Mouse (Mus musculus) liver, adult 2 months (tissue): ENCODE data around the gene Mapk8ip3. TPM values are rescaled to one million over a fixed set of nuclear protein-coding genes. Genes with fewer than 3 reads are reported as not detected.

Source experiments
- DNase-seq: peaks from one replicate; pipeline ENCODE4 v3.0.0-alpha.2; 2011; ENCODE audit warnings: low read depth, low spot score; ENCODE audit errors: extremely low read depth
- H3K27ac ChIP-seq: fragments of 200-500 bp; replicated peaks from 2 replicates; pipeline ENCODE4 v1.5.1; 2012; ENCODE audit warnings: low read depth, mild to moderate bottlenecking, control low read depth, inconsistent platforms, low read length; ENCODE audit not compliant: insufficient read depth
- H3K27me3 ChIP-seq: fragments of 200-500 bp; 2 replicates; pipeline ENCODE4 v1.6.1; 2012; ENCODE audit warnings: mild to moderate bottlenecking, moderate library complexity, low read length, inconsistent platforms; ENCODE audit not compliant: control insufficient read depth, insufficient read depth
- H3K36me3 ChIP-seq: fragments of 200-500 bp; 2 replicates; pipeline ENCODE4 v1.6.1; 2012; ENCODE audit warnings: low read length, inconsistent platforms; ENCODE audit not compliant: control insufficient read depth, insufficient read depth
- H3K4me1 ChIP-seq: fragments of 200-500 bp; 2 replicates; pipeline ENCODE4 v1.6.1; 2011; ENCODE audit warnings: low read length; ENCODE audit not compliant: control insufficient read depth, insufficient read depth
- H3K4me3 ChIP-seq: fragments of 200-500 bp; 2 replicates; pipeline ENCODE4 v1.5.1; 2011; ENCODE audit warnings: low read depth, mild to moderate bottlenecking, control low read depth, low read length, moderate library complexity; ENCODE audit not compliant: insufficient read depth
- H3K79me2 ChIP-seq: fragments of 200-500 bp; 2 replicates; pipeline ENCODE4 v1.6.1; 2012; ENCODE audit warnings: inconsistent platforms, mild to moderate bottlenecking, low read length, moderate library complexity; ENCODE audit not compliant: control insufficient read depth, insufficient read depth
- H3K9ac ChIP-seq: fragments of 200-500 bp; 2 replicates; pipeline ENCODE4 v1.6.1; 2012; ENCODE audit warnings: low read depth, mild to moderate bottlenecking, control low read depth, inconsistent platforms, low read length
- CTCF ChIP-seq: fragments of 200-500 bp; IDR thresholded peaks from 2 replicates; pipeline ENCODE4 v1.5.1; 2011; ENCODE audit warnings: low read depth, low read length, control low read depth
- POLR2A ChIP-seq: fragments of 200-500 bp; IDR thresholded peaks from 2 replicates; pipeline ENCODE4 v1.6.1; 2011; ENCODE audit warnings: low read length, control low read depth; ENCODE audit not compliant: insufficient read depth; ENCODE audit errors: extremely low read depth
- WGBS: fragments of 180-500 bp; shearing (Covaris S2); methylation state at CpG from one replicate; pipeline ENCODE4 v1.1.7; 2018; 5-methylcytosine and 5-hydroxymethylcytosine counted together
- polyA plus RNA-seq: library from polyadenylated mRNA; depleted of rRNA; stranded (reverse); fragments of >200 nt; gene quantifications from 2 replicates; pipeline ENCODE4 v1.2.3, GENCODE M21; 2012
- total RNA-seq: library from RNA; depleted of rRNA; stranded (reverse); fragments of >200 nt; gene quantifications from 2 replicates; pipeline ENCODE4 v1.2.3, GENCODE M21; 2014

Mapk8ip3 gene
- total and polyA plus RNA-seq, 2 experiments = 11.7 to 51.4 TPM

GRCm38 (mm10) chr17:24856589-24856988 is 80.2 kb downstream of the Mapk8ip3 start:
- Histone ChIP-seq H3K27ac (0 out of 2 replicates have a peak overlapping the region, but pooled peaks have one; percentile 0), H3K36me3 (peaks cover 52% of the 10 kb centered on the region), H3K4me1 (peaks cover 30% of the 10 kb centered on the region), H3K79me2 (peaks cover 8% of the 10 kb centered on the region; the same call in 1 of the 2 replicates), H3K9ac (no peak overlapping the region), H3K27me3 (no peaks in the 10 kb centered on the region), H3K4me3 (no peak overlapping the region)
- TF ChIP-seq CTCF (no peak), POLR2A (no peak)
- DNase-seq = no peak
- 65% methylated on average over 13 of the region's 13 CpGs for whole genome bisulfite sequencing

- H3K27ac ChIP-seq = peak overlapping the region; percentile 2
- H3K4me1 ChIP-seq = peaks cover 30% of the 10 kb centered on the region
Measured at GRCm38 (mm10) chr17:24855838-24856464, 80.8 kb downstream of the Mapk8ip3 start.

GRCm38 (mm10) chr17:24851381-24852125 is 85.2 kb downstream of the Mapk8ip3 start:
- WGBS = 36% methylated on average over 10 of the region's 10 CpGs
- peaks cover 16% of the 10 kb centered on the region for H3K4me1 ChIP-seq
- TF ChIP-seq CTCF (no peak), POLR2A (no peak)
- peaks cover 29% of the 10 kb centered on the region for H3K36me3 ChIP-seq
- H3K9ac ChIP-seq = peak overlapping the region; percentile 96
- peak overlapping the region; percentile 93 for H3K27ac ChIP-seq
- H3K4me3 ChIP-seq = peak overlapping the region; percentile 88
- peaks cover 18% of the 10 kb centered on the region; the same call in 1 of the 2 replicates for H3K79me2 ChIP-seq
- peak; percentile 51 for DNase-seq
- H3K27me3 ChIP-seq = no peaks in the 10 kb centered on the region

More at GRCm38 (mm10) chr17:24855838-24856464, 80.8 kb downstream of the Mapk8ip3 start:
- 0 out of 2 replicates have a peak overlapping the region, but pooled peaks have one; percentile 31 for H3K9ac ChIP-seq
- H3K27me3 ChIP-seq = no peaks in the 10 kb centered on the region
- TF ChIP-seq CTCF (no peak), POLR2A (no peak)
- peaks cover 46% of the 10 kb centered on the region for H3K36me3 ChIP-seq
- H3K4me3 ChIP-seq = no peak overlapping the region
- peaks cover 14% of the 10 kb centered on the region; the same call in 1 of the 2 replicates for H3K79me2 ChIP-seq
- DNase-seq = no peak
- 57% methylated on average over 3 of the region's 3 CpGs for WGBS

- Histone ChIP-seq H3K27me3 (no peaks in the 10 kb centered on the region), H3K79me2 (peaks cover 18% of the 10 kb centered on the region; the same call in 1 of the 2 replicates), H3K36me3 (peaks cover 23% of the 10 kb centered on the region), H3K27ac (peak overlapping the region; percentile 93), H3K4me1 (peaks cover 12% of the 10 kb centered on the region), H3K9ac (peak overlapping the region; percentile 96), H3K4me3 (peak overlapping the region; percentile 88)
- no peak for TF ChIP-seq POLR2A
- no peak for TF ChIP-seq CTCF
- WGBS = under 1% methylated on average over 20 of the region's 20 CpGs
- peak; percentile 51 for DNase-seq
Measured at GRCm38 (mm10) chr17:24850773-24851127, 86.0 kb downstream of the Mapk8ip3 start.

GRCm38 (mm10) chr17:24850065-24850772 is 86.6 kb downstream of the Mapk8ip3 start, which contains the start of gene Fahd1:
TSS of gene Fahd1 (minus strand) at chr17:24850364.
- Histone ChIP-seq H3K4me1 (peaks cover 7% of the 10 kb centered on the region), H3K27ac (peak within 1 kb of the TSS; percentile 96), H3K27me3 (no peaks in the 10 kb centered on the region), H3K4me3 (peak within 1 kb of the TSS; percentile 88), H3K79me2 (peaks cover 18% of the 10 kb centered on the region; the same call in 1 of the 2 replicates), H3K9ac (peak within 1 kb of the TSS; percentile 96), H3K36me3 (peaks cover 19% of the 10 kb centered on the region)
- WGBS = under 1% methylated on average over 58 of the region's 58 CpGs
- peak; percentile 97 for DNase-seq
- TF ChIP-seq POLR2A (peak; percentile 95), CTCF (no peak)
